Mouse (Mus musculus): ENCODE results near the gene Stam2. TPM values are rescaled to one million over a fixed set of nuclear protein-coding genes. Genes with fewer than 3 reads are reported as not detected.

The Stam2 gene
- total and polyA plus RNA-seq, 2 experiments from 2014 or later, result 21.2 to 25.3 TPM

DNA sequence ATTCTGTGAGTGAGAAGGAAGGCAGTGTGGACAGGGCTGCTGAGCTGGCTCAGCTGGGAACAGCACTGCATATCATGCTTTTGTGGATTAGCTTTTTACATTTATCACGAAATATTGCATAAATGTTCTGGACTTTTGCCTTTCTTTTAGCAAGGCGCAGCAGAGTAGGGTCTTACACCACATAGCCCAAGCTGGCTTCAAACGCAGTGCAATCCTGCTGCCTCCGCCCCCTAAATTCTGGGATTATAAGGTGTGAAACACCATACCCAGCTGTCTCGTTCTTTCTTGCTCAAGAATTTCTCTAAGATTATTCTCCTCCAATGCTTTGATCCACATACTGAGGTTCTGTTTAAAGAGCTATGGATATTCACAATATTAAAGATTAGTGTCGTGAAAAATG lies 55.5 kb downstream of the Stam2 start:
- 75% methylated on average over 6 of the region's 6 CpGs for WGBS
- no peak overlapping the region for H3K4me3 ChIP-seq (ENCODE audit: low read depth, low read length)
- no peaks in the 10 kb centered on the region for H3K9me3 ChIP-seq (replicated peaks; ENCODE audit: control insufficient read depth, low read length)
- no peaks in the 10 kb centered on the region for H3K27me3 ChIP-seq (ENCODE audit: control insufficient read depth, insufficient read depth, low read length)
- no peak overlapping the region for H3K9ac ChIP-seq (replicated peaks; ENCODE audit: low read depth, low read length)
- H3K4me1 ChIP-seq (ENCODE audit: control insufficient read depth, insufficient read depth), result no peaks in the 10 kb centered on the region
- no peak for TF ChIP-seq CTCF (IDR thresholded peaks at IDR 0.05; ENCODE audit: low read depth)
- DNase-seq (ENCODE audit: low spot score), result no peak
- H3K36me3 ChIP-seq (replicated peaks; ENCODE audit: control insufficient read depth, insufficient read depth, low read length), result no peaks in the 10 kb centered on the region
- H3K27ac ChIP-seq (ENCODE audit: low read depth), result no peak overlapping the region
- no peak overlapping the region for H3K4me2 ChIP-seq (ENCODE audit: low read depth, low read length)
- no peak for ATAC-seq (ENCODE audit: insufficient read depth, low read depth)

DNA sequence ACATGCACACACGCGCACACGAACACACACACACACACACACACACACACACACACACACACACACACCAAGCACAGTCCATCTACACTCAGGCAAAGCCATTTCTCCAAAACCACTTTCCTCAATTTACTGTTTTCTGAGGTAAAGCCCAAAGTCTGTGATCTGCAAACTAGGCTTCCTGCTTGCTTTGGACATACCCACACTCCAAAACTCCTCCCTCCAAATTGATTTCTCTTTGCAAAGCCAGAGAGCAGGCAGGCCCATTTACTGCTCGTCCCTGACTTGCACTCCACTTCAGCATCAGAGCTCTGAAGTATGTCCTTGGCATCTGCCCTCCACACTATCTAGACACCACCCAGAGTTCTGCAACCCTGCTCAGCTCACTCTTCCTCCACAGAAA lies 64.5 kb downstream of the Stam2 start:
- ATAC-seq (ENCODE audit: insufficient read depth, low read depth) (no peak), DNase-seq (ENCODE audit: low spot score) (no peak)
- 58% methylated on average over 4 of the region's 4 CpGs for WGBS
- Histone ChIP-seq H3K9me3 (replicated peaks; ENCODE audit: control insufficient read depth, low read length) (no peaks in the 10 kb centered on the region), H3K4me1 (ENCODE audit: control insufficient read depth, insufficient read depth) (peaks cover 3% of the 10 kb centered on the region; the same call in 1 of the 2 replicates), H3K4me2 (ENCODE audit: low read depth, low read length) (no peak overlapping the region), H3K27me3 (ENCODE audit: control insufficient read depth, insufficient read depth, low read length) (peaks cover 11% of the 10 kb centered on the region), H3K36me3 (replicated peaks; ENCODE audit: control insufficient read depth, insufficient read depth, low read length) (no peaks in the 10 kb centered on the region), H3K9ac (replicated peaks; ENCODE audit: low read depth, low read length) (no peak overlapping the region), H3K27ac (ENCODE audit: low read depth) (no peak overlapping the region), H3K4me3 (ENCODE audit: low read depth, low read length) (no peak overlapping the region)
- no peak for TF ChIP-seq CTCF (IDR thresholded peaks at IDR 0.05; ENCODE audit: low read depth)
- TF ChIP-seq EP300 (IDR thresholded peaks at IDR 0.05; ENCODE audit: low read depth), result no peak

DNA sequence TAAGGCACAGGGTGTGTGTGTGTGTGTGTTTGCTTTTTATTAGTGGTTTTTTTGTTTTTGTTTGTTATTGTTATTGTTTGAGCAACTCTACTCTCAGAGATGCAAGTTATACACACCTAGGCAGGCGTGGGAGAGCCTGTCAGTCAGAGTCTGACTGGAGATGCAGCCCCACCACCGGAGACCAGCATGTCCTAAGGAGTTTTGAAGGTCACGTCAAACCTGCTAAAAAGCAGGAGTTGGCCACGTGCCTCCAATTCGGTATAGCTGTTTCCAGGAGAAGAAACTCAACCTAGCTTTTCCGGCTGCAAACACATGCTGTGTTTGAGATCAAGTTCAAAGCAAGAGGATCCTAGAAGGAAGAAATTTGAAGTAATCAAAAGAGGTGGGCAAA lies 65.2 kb downstream of the Stam2 start:
- H3K9me3 ChIP-seq (replicated peaks; ENCODE audit: control insufficient read depth, low read length), result no peaks in the 10 kb centered on the region
- H3K4me3 ChIP-seq (ENCODE audit: low read depth, low read length), result no peak overlapping the region
- H3K27ac ChIP-seq (ENCODE audit: low read depth), result no peak overlapping the region
- DNase-seq (ENCODE audit: low spot score), result no peak
- H3K4me2 ChIP-seq (ENCODE audit: low read depth, low read length), result peak overlapping the region; percentile 96
- H3K9ac ChIP-seq (replicated peaks; ENCODE audit: low read depth, low read length), result no peak overlapping the region
- ATAC-seq (ENCODE audit: insufficient read depth, low read depth), result no peak
- TF ChIP-seq EP300 (IDR thresholded peaks at IDR 0.05; ENCODE audit: low read depth), result no peak
- no peak for TF ChIP-seq CTCF (IDR thresholded peaks at IDR 0.05; ENCODE audit: low read depth)
- H3K36me3 ChIP-seq (replicated peaks; ENCODE audit: control insufficient read depth, insufficient read depth, low read length), result no peaks in the 10 kb centered on the region
- WGBS, result 19% methylated on average over 6 of the region's 6 CpGs
- peaks cover 11% of the 10 kb centered on the region for H3K27me3 ChIP-seq (ENCODE audit: control insufficient read depth, insufficient read depth, low read length)
- H3K4me1 ChIP-seq (ENCODE audit: control insufficient read depth, insufficient read depth), result peaks cover 3% of the 10 kb centered on the region; the same call in 1 of the 2 replicates

DNA sequence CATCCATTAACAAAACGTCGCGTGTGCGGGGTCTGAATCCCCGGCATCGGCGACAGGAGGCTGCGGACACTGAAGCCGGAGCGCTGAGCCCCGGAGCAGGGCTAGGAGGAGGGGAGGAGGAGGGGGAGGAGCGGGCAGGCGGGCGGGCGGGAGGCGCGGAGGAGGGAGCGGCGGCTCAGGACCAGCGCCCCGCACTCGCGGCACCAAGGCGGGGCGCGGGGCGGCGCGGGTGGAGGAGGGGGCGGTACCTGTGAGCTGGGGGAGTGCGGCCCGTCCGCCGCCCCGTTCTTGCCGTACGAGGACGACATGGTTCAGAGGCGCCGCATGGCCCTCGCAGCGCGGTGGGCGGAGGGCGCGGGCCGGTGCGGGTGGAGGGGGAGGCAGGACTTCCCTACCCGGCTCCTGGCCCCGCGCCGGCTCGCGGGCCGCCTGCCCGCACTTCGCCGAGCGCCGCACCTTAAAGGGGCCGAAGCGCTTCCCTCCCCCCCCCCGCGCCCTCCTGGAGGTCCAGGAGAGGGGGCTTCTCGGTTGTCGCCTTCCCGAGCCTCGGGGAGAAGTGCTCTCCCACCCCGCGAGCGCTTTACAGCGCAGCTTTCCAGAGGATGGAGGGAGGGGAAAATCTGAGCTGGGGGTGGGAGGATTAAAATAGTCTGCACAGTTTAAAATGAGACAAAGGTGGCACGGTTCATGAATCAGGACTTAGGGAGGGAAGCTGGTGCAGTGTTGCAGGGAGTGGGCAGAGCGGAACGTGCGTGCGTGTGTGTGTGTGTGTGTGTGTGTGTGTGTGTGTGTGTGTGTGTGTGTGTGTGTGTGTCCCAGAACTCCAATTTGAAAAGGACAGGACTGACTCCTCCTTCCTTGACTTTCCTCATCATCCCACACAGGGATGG lies 65.8 kb downstream of the Stam2 start, which contains the start of gene Cacnb4:
Gene Cacnb4, minus strand, starts transcription at position 809 of the 890 bp plus-strand sequence.
- Histone ChIP-seq H3K4me3 (ENCODE audit: low read depth, low read length) (peak within 1 kb of the TSS; percentile 70), H3K36me3 (replicated peaks; ENCODE audit: control insufficient read depth, insufficient read depth, low read length) (no peaks in the 10 kb centered on the region), H3K9me3 (replicated peaks; ENCODE audit: control insufficient read depth, low read length) (no peaks in the 10 kb centered on the region), H3K4me2 (ENCODE audit: low read depth, low read length) (peak within 1 kb of the TSS; percentile 96), H3K27ac (ENCODE audit: low read depth) (no peak within 1 kb of the TSS), H3K9ac (replicated peaks; ENCODE audit: low read depth, low read length) (peak within 1 kb of the TSS; percentile 61), H3K4me1 (ENCODE audit: control insufficient read depth, insufficient read depth) (peaks cover 3% of the 10 kb centered on the region; the same call in 1 of the 2 replicates), H3K27me3 (ENCODE audit: control insufficient read depth, insufficient read depth, low read length) (peaks cover 11% of the 10 kb centered on the region)
- WGBS, result under 1% methylated on average over 55 of the region's 77 CpGs
- ATAC-seq (ENCODE audit: insufficient read depth, low read depth) (peak; percentile 73), DNase-seq (ENCODE audit: low spot score) (no peak)
- TF ChIP-seq CTCF (IDR thresholded peaks at IDR 0.05; ENCODE audit: low read depth), result no peak
- TF ChIP-seq EP300 (IDR thresholded peaks at IDR 0.05; ENCODE audit: low read depth), result no peak

DNA sequence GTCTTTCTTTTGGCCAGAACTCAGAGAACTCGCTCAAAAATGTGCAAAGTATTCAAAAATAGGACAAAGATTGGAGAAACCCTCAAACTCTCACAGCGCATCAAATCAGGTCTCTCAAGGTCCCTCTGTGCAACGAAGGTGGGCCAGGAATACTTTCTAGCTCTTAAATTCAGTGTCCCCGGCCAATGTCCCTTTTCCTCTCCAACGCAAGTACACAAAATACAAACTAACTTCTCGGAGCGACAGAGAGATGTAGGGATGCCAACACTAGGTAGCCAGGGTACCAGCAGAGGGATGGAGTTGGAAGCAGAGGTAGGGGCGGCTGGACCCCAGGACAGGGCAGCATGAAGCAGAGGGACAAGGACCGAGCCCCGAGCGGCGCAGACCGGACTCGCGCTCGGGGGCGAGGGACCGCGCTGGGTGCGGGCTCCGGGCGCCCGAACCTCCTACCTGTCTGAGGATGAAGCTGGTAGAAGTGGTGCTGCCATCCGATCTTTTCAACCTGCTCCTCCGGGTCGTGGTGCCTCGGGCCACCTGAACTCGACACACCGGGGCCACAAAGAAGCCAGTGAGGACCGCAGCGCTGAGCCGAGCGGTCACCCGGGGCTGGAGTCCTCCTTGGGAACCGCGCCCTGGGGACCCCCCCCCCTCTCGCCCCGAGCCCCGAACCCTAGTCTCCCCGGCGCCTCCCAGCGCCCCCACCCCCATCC lies 66.6 kb downstream of the Stam2 start:
- TF ChIP-seq EP300 (IDR thresholded peaks at IDR 0.05; ENCODE audit: low read depth), result no peak
- TF ChIP-seq CTCF (IDR thresholded peaks at IDR 0.05; ENCODE audit: low read depth), result no peak
- H3K27ac ChIP-seq (ENCODE audit: low read depth), result no peak overlapping the region

More for the DNA sequence above, 66.6 kb downstream of the Stam2 start:
- Histone ChIP-seq H3K4me3 (ENCODE audit: low read depth, low read length) (peak overlapping the region; percentile 70), H3K36me3 (replicated peaks; ENCODE audit: control insufficient read depth, insufficient read depth, low read length) (no peaks in the 10 kb centered on the region), H3K9me3 (replicated peaks; ENCODE audit: control insufficient read depth, low read length) (no peaks in the 10 kb centered on the region), H3K9ac (replicated peaks; ENCODE audit: low read depth, low read length) (peak overlapping the region; percentile 61), H3K4me1 (ENCODE audit: control insufficient read depth, insufficient read depth) (peaks cover 3% of the 10 kb centered on the region; the same call in 1 of the 2 replicates), H3K4me2 (ENCODE audit: low read depth, low read length) (peak overlapping the region; percentile 96), H3K27me3 (ENCODE audit: control insufficient read depth, insufficient read depth, low read length) (peaks cover 11% of the 10 kb centered on the region)
- WGBS, result under 1% methylated on average over 37 of the region's 42 CpGs
- DNase-seq (ENCODE audit: low spot score) (no peak), ATAC-seq (ENCODE audit: insufficient read depth, low read depth) (peak; percentile 21; the same call in 1 of the 2 replicates)

Measured in heart, postnatal 0 days (tissue).